Mouse (Mus musculus): ENCODE data around the gene Gps2. TPM values are rescaled to one million over a fixed set of nuclear protein-coding genes. Genes with fewer than 3 reads are reported as not detected.

The Gps2 gene
- polyA plus RNA-seq (2016; fragmentation: Nextera tagmentation; extraction: Ambion mirVana): 87.6 and 89.1 TPM in 2 replicates

GRCm38 (mm10) chr11:69913554-69914371 is at the start of gene Gps2:
Gene Gps2 (plus strand): TSS chr11:69913888.
- Histone ChIP-seq H3K27me3 (replicated peaks; ENCODE audit: low read depth, poor library complexity, severe bottlenecking) (no peaks in the 10 kb centered on the region), H3K36me3 (replicated peaks) (peaks cover 91% of the 10 kb centered on the region), H3K9me3 (no peaks in the 10 kb centered on the region), H3K4me1 (peaks cover 44% of the 10 kb centered on the region), H3K27ac (replicated peaks) (peak within 1 kb of the TSS; percentile 92), H3K4me3 (peak within 1 kb of the TSS; percentile 73)
- WGBS: 1% methylated on average over 61 of the region's 61 CpGs
- DNase-seq (ENCODE audit: low spot score): peak; percentile 95

- 0 out of 2 replicates have a peak, but pooled peaks cover 3% of the 10 kb centered on the region for H3K4me1 ChIP-seq
- no peaks in the 10 kb centered on the region for H3K36me3 ChIP-seq (replicated peaks)
- no peak overlapping the region for H3K27ac ChIP-seq (replicated peaks)
- no peak for DNase-seq (ENCODE audit: low spot score)
- H3K27me3 ChIP-seq (replicated peaks; ENCODE audit: low read depth, poor library complexity, severe bottlenecking): peaks cover 6% of the 10 kb centered on the region
- H3K9me3 ChIP-seq: no peaks in the 10 kb centered on the region
- 62% methylated on average over 8 of the region's 8 CpGs for WGBS
- no peak overlapping the region for H3K4me3 ChIP-seq
Measured at GRCm38 (mm10) chr11:69864138-69864860, 49.4 kb upstream of the Gps2 start.

- Histone ChIP-seq H3K27ac (replicated peaks) (no peak overlapping the region), H3K4me1 (0 out of 2 replicates have a peak, but pooled peaks cover 3% of the 10 kb centered on the region), H3K4me3 (no peak overlapping the region), H3K9me3 (no peaks in the 10 kb centered on the region), H3K27me3 (replicated peaks; ENCODE audit: low read depth, poor library complexity, severe bottlenecking) (no peaks in the 10 kb centered on the region), H3K36me3 (replicated peaks) (no peaks in the 10 kb centered on the region)
- WGBS: 82% methylated on average over 9 of the region's 9 CpGs
- DNase-seq (ENCODE audit: low spot score): no peak
Measured at GRCm38 (mm10) chr11:69865561-69865960, 48.1 kb upstream of the Gps2 start.

GRCm38 (mm10) chr11:69867335-69867734 is 46.4 kb upstream of the Gps2 start:
- WGBS: 72% methylated on average over 9 of the region's 9 CpGs
- no peaks in the 10 kb centered on the region for H3K36me3 ChIP-seq (replicated peaks)
- 0 out of 2 replicates have a peak, but pooled peaks cover 2% of the 10 kb centered on the region for H3K27me3 ChIP-seq (replicated peaks; ENCODE audit: low read depth, poor library complexity, severe bottlenecking)
- no peak for DNase-seq (ENCODE audit: low spot score)
- H3K27ac ChIP-seq (replicated peaks): no peak overlapping the region
- H3K9me3 ChIP-seq: no peaks in the 10 kb centered on the region
- 0 out of 2 replicates have a peak, but pooled peaks cover 3% of the 10 kb centered on the region for H3K4me1 ChIP-seq
- no peak overlapping the region for H3K4me3 ChIP-seq

- H3K9me3 ChIP-seq: no peaks in the 10 kb centered on the region
- H3K36me3 ChIP-seq (replicated peaks): no peaks in the 10 kb centered on the region
- H3K4me1 ChIP-seq: 0 out of 2 replicates have a peak, but pooled peaks cover 3% of the 10 kb centered on the region
- DNase-seq (ENCODE audit: low spot score): no peak
- H3K27me3 ChIP-seq (replicated peaks; ENCODE audit: low read depth, poor library complexity, severe bottlenecking): 0 out of 2 replicates have a peak, but pooled peaks cover 2% of the 10 kb centered on the region
- H3K4me3 ChIP-seq: no peak overlapping the region
- no peak overlapping the region for H3K27ac ChIP-seq (replicated peaks)
- 85% methylated on average over 2 of the region's 2 CpGs for WGBS
Measured at GRCm38 (mm10) chr11:69870289-69871069, 43.2 kb upstream of the Gps2 start.

- WGBS: 91% methylated on average over 7 of the region's 7 CpGs
- H3K4me1 ChIP-seq: peaks cover 14% of the 10 kb centered on the region
- DNase-seq (ENCODE audit: low spot score): no peak
- no peaks in the 10 kb centered on the region for H3K9me3 ChIP-seq
- H3K27ac ChIP-seq (replicated peaks): no peak overlapping the region
- H3K4me3 ChIP-seq: no peak overlapping the region
- no peaks in the 10 kb centered on the region for H3K36me3 ChIP-seq (replicated peaks)
- 0 out of 2 replicates have a peak, but pooled peaks cover 2% of the 10 kb centered on the region for H3K27me3 ChIP-seq (replicated peaks; ENCODE audit: low read depth, poor library complexity, severe bottlenecking)
Measured at GRCm38 (mm10) chr11:69871822-69872221, 41.9 kb upstream of the Gps2 start.

- DNase-seq (ENCODE audit: low spot score): no peak
- no peak overlapping the region for H3K27ac ChIP-seq (replicated peaks)
- 0 out of 2 replicates have a peak, but pooled peaks cover 2% of the 10 kb centered on the region for H3K27me3 ChIP-seq (replicated peaks; ENCODE audit: low read depth, poor library complexity, severe bottlenecking)
- WGBS: 86% methylated on average over 4 of the region's 4 CpGs
- H3K4me1 ChIP-seq: peaks cover 21% of the 10 kb centered on the region
- H3K4me3 ChIP-seq: no peak overlapping the region
- H3K9me3 ChIP-seq: no peaks in the 10 kb centered on the region
- H3K36me3 ChIP-seq (replicated peaks): no peaks in the 10 kb centered on the region
Measured at GRCm38 (mm10) chr11:69872451-69872850, 41.2 kb upstream of the Gps2 start.

- peaks cover 53% of the 10 kb centered on the region for H3K4me1 ChIP-seq
- DNase-seq (ENCODE audit: low spot score): no peak
- H3K9me3 ChIP-seq: no peaks in the 10 kb centered on the region
- WGBS: 62% methylated on average over 7 of the region's 7 CpGs
- no peak overlapping the region for H3K27ac ChIP-seq (replicated peaks)
- H3K36me3 ChIP-seq (replicated peaks): no peaks in the 10 kb centered on the region
- peaks cover 19% of the 10 kb centered on the region for H3K27me3 ChIP-seq (replicated peaks; ENCODE audit: low read depth, poor library complexity, severe bottlenecking)
- H3K4me3 ChIP-seq: no peak overlapping the region
Measured at GRCm38 (mm10) chr11:69876186-69876585, 37.5 kb upstream of the Gps2 start.

- peaks cover 60% of the 10 kb centered on the region for H3K4me1 ChIP-seq
- peak overlapping the region; percentile 45 for H3K4me3 ChIP-seq
- H3K27ac ChIP-seq (replicated peaks): peak overlapping the region; percentile 74
- H3K9me3 ChIP-seq: no peaks in the 10 kb centered on the region
- WGBS: 2% methylated on average over 12 of the region's 12 CpGs
- no peaks in the 10 kb centered on the region for H3K36me3 ChIP-seq (replicated peaks)
- peak; percentile 88 for DNase-seq (ENCODE audit: low spot score)
- H3K27me3 ChIP-seq (replicated peaks; ENCODE audit: low read depth, poor library complexity, severe bottlenecking): peaks cover 19% of the 10 kb centered on the region
Measured at GRCm38 (mm10) chr11:69876867-69877266, 36.8 kb upstream of the Gps2 start.

- 92% methylated on average over 11 of the region's 11 CpGs for WGBS
- peaks cover 26% of the 10 kb centered on the region for H3K27me3 ChIP-seq (replicated peaks; ENCODE audit: low read depth, poor library complexity, severe bottlenecking)
- peak within 1 kb of the TSS; percentile 74 for H3K27ac ChIP-seq (replicated peaks)
- H3K9me3 ChIP-seq: no peaks in the 10 kb centered on the region
- H3K36me3 ChIP-seq (replicated peaks): no peaks in the 10 kb centered on the region
- H3K4me1 ChIP-seq: peaks cover 64% of the 10 kb centered on the region
- peak within 1 kb of the TSS; percentile 62 for H3K4me3 ChIP-seq
- no peak for DNase-seq (ENCODE audit: low spot score)
Measured at GRCm38 (mm10) chr11:69877878-69878277, 35.8 kb upstream of the Gps2 start, which contains the start of gene Tmem95. Gene Tmem95 (minus strand): TSS chr11:69878018.

- peak overlapping the region; percentile 62; the same call in 1 of the 2 replicates for H3K4me3 ChIP-seq
- peaks cover 64% of the 10 kb centered on the region for H3K4me1 ChIP-seq
- WGBS: 82% methylated on average over 3 of the region's 3 CpGs
- H3K9me3 ChIP-seq: no peaks in the 10 kb centered on the region
- peak overlapping the region; percentile 2; the same call in 1 of the 2 replicates for H3K27ac ChIP-seq (replicated peaks)
- no peaks in the 10 kb centered on the region for H3K36me3 ChIP-seq (replicated peaks)
- peaks cover 26% of the 10 kb centered on the region for H3K27me3 ChIP-seq (replicated peaks; ENCODE audit: low read depth, poor library complexity, severe bottlenecking)
- no peak for DNase-seq (ENCODE audit: low spot score)
Measured at GRCm38 (mm10) chr11:69878399-69878798, 35.3 kb upstream of the Gps2 start.

- H3K27ac ChIP-seq (replicated peaks): peak overlapping the region; percentile 87; the same call in 1 of the 2 replicates
- no peaks in the 10 kb centered on the region for H3K36me3 ChIP-seq (replicated peaks)
- H3K4me3 ChIP-seq: peak overlapping the region; percentile 62
- WGBS: 92% methylated on average over 6 of the region's 6 CpGs
- no peak for DNase-seq (ENCODE audit: low spot score)
- H3K4me1 ChIP-seq: peaks cover 64% of the 10 kb centered on the region
- no peaks in the 10 kb centered on the region for H3K9me3 ChIP-seq
- peaks cover 26% of the 10 kb centered on the region for H3K27me3 ChIP-seq (replicated peaks; ENCODE audit: low read depth, poor library complexity, severe bottlenecking)
Measured at GRCm38 (mm10) chr11:69878952-69879351, 34.7 kb upstream of the Gps2 start.
